Mouse (Mus musculus): Measurements from ENCODE around the gene 1700029I15Rik. TPM values are rescaled to one million over a fixed set of nuclear protein-coding genes. Genes with fewer than 3 reads are reported as not detected.
"Not testable (repeated sequence)": the region's sequence is repeated elsewhere in the genome, so short reads cannot be mapped to it uniquely, and the experiment has no call there.

1700029I15Rik gene
- polyA plus RNA-seq, 1 experiment from 2014 or later = 3.9 TPM

DNA sequence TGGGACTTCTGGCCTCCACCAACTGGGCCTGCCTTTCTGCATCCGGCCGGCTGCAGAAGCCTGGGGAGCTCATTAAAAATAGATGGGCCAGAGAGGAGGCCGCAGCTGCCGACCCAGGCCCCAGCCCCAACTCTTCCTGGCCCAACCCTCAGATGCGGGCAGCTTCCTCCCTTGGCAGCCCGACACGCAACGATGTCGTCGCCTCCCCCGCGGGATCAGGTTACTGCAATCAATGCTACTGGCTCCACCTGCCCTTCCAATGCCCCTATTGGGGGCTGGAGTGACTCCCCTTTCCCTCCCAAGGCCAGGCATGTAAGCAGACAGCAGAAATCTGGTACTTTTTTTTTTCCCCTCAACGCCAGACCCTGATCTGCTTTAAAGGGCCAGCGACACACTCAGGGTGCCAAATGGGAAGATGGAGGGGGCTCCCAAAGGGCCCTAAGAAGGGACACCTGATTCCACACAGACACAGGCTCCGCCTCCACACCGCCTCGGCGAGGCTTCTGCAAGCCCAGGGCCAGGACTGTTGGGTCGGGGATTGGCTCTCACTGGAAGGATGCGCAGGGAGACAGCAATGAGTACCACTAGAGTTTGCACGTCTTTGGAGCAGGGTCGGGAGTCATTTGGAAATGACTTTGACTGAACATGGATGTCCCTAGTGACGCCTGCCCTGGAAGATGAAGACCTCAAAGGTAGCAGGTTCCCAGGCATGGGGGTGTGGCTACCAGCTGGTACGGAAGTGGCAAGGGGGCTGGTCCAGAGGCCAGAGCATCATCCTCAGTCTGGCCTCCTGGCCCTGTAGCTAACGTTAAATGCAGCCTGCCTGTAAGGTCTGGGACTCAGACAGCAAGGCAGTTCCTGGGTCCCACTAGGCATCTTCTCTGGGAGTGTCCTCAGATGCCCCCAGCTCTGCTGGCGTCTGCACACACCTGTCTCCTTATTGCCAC is 10.3 kb downstream of the 1700029I15Rik start:
- DNase-seq (peak; percentile 72), ATAC-seq (ENCODE audit: low FRiP score, low TSS enrichment) (no peak)
- peak overlapping the region; percentile 29 for H3K4me3 ChIP-seq (replicated peaks; ENCODE audit: low read depth, low read length)
- H3K4me1 ChIP-seq (ENCODE audit: control insufficient read depth, insufficient read depth, low read length) = peaks cover 56% of the 10 kb centered on the region
- peak overlapping the region; percentile 59 for H3K4me2 ChIP-seq (ENCODE audit: low read length)
- WGBS = 4% methylated on average over 26 of the region's 26 CpGs
- peak overlapping the region; percentile 58 for H3K9ac ChIP-seq (replicated peaks; ENCODE audit: low read length)
- peak overlapping the region; percentile 88 for H3K27ac ChIP-seq (replicated peaks; ENCODE audit: low read depth, low read length)
- H3K27me3 ChIP-seq (ENCODE audit: control insufficient read depth, insufficient read depth, low read length) = no peaks in the 10 kb centered on the region
- H3K9me3 ChIP-seq (ENCODE audit: control insufficient read depth, low read length) = no peaks in the 10 kb centered on the region
- H3K36me3 ChIP-seq (ENCODE audit: control insufficient read depth, insufficient read depth, low read length) = peaks cover 8% of the 10 kb centered on the region

- H3K27ac ChIP-seq (replicated peaks; ENCODE audit: low read depth, low read length) = no peak overlapping the region
- H3K36me3 ChIP-seq (ENCODE audit: control insufficient read depth, insufficient read depth, low read length) = 0 out of 2 replicates have a peak, but pooled peaks cover 3% of the 10 kb centered on the region
- H3K9me3 ChIP-seq (ENCODE audit: control insufficient read depth, low read length) = no peaks in the 10 kb centered on the region
- WGBS = 94% methylated on average over 3 of the region's 3 CpGs
- peaks cover 54% of the 10 kb centered on the region for H3K4me1 ChIP-seq (ENCODE audit: control insufficient read depth, insufficient read depth, low read length)
- no peak for ATAC-seq (ENCODE audit: low FRiP score, low TSS enrichment)
- DNase-seq = no peak
- no peak overlapping the region for H3K4me2 ChIP-seq (ENCODE audit: low read length)
- no peak overlapping the region for H3K9ac ChIP-seq (replicated peaks; ENCODE audit: low read length)
- no peak overlapping the region for H3K4me3 ChIP-seq (replicated peaks; ENCODE audit: low read depth, low read length)
- H3K27me3 ChIP-seq (ENCODE audit: control insufficient read depth, insufficient read depth, low read length) = no peaks in the 10 kb centered on the region
Observed at GRCm38 (mm10) chr2:92395535-92395934, 13.2 kb downstream of the 1700029I15Rik start.

DNA sequence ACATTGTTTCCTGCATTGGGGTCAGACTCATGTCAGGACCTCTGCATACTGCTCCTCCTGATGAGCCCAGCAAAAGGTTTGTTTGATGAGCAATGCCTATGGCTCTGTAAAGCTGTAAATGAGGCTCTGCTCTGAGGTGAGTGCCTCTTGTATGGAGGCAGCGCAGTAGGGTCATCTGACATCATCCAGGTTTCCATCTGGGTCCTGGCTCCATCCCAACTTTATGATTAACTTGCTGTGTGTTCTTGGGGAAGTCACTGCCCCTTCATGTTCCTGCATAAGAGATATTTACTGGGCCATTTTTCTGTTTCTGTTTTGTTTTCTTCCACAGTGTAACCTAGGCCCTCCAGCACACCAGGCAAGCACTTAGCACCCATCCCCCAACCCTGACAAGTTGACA is 15.1 kb downstream of the 1700029I15Rik start:
- Histone ChIP-seq H3K9me3 (ENCODE audit: control insufficient read depth, low read length) (no peaks in the 10 kb centered on the region), H3K4me1 (ENCODE audit: control insufficient read depth, insufficient read depth, low read length) (peaks cover 39% of the 10 kb centered on the region), H3K9ac (replicated peaks; ENCODE audit: low read length) (no peak overlapping the region), H3K27me3 (ENCODE audit: control insufficient read depth, insufficient read depth, low read length) (no peaks in the 10 kb centered on the region), H3K27ac (replicated peaks; ENCODE audit: low read depth, low read length) (no peak overlapping the region), H3K4me2 (ENCODE audit: low read length) (peak overlapping the region; percentile 27; the same call in 1 of the 2 replicates), H3K4me3 (replicated peaks; ENCODE audit: low read depth, low read length) (no peak overlapping the region), H3K36me3 (ENCODE audit: control insufficient read depth, insufficient read depth, low read length) (no peaks in the 10 kb centered on the region)
- WGBS = 83% methylated on average over 1 of the region's 1 CpGs
- DNase-seq (no peak), ATAC-seq (ENCODE audit: low FRiP score, low TSS enrichment) (no peak)

DNA sequence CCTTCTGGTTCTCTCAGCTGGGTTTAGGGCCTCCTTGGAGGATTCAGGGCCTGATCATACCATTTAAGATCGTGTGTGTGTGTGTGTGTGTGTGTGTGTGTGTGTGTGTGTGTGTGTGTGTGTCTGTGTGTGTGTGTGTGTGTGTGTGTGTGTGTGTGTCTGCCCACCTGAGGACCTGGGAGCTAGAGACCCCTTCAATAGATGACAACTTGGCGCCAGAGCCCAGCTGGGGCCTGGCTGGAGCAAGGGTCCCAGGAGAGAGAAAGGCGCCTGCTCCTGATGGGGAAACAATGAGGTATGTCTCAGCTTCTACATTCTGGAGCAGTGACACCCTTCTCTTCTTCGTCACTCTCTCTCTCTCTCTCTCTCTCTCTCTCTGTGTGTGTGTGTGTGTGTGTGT is 17.5 kb downstream of the 1700029I15Rik start:
- peaks cover 26% of the 10 kb centered on the region for H3K4me1 ChIP-seq (ENCODE audit: control insufficient read depth, insufficient read depth, low read length)
- WGBS = 16% methylated on average over 4 of the region's 4 CpGs
- H3K27ac ChIP-seq (replicated peaks; ENCODE audit: low read depth, low read length) = not testable (repeated sequence)

GRCm38 (mm10) chr2:92400682-92401081 is 18.3 kb downstream of the 1700029I15Rik start:
- Histone ChIP-seq H3K9ac (replicated peaks; ENCODE audit: low read length) (peak overlapping the region; percentile 98), H3K9me3 (ENCODE audit: control insufficient read depth, low read length) (no peaks in the 10 kb centered on the region), H3K36me3 (ENCODE audit: control insufficient read depth, insufficient read depth, low read length) (peaks cover 23% of the 10 kb centered on the region), H3K27ac (replicated peaks; ENCODE audit: low read depth, low read length) (peak overlapping the region; percentile 76), H3K27me3 (ENCODE audit: control insufficient read depth, insufficient read depth, low read length) (no peaks in the 10 kb centered on the region), H3K4me3 (replicated peaks; ENCODE audit: low read depth, low read length) (peak overlapping the region; percentile 83), H3K4me1 (ENCODE audit: control insufficient read depth, insufficient read depth, low read length) (peaks cover 28% of the 10 kb centered on the region), H3K4me2 (ENCODE audit: low read length) (peak overlapping the region; percentile 79)
- WGBS = 1% methylated on average over 22 of the region's 22 CpGs
- ATAC-seq (ENCODE audit: low FRiP score, low TSS enrichment) (peak; percentile 28; the same call in 1 of the 2 replicates), DNase-seq (peak; percentile 54)

More for the DNA sequence above, 17.5 kb downstream of the 1700029I15Rik start:
- ATAC-seq (ENCODE audit: low FRiP score, low TSS enrichment); H3K27me3 ChIP-seq (ENCODE audit: control insufficient read depth, insufficient read depth, low read length); H3K9me3 ChIP-seq (ENCODE audit: control insufficient read depth, low read length): not testable (repeated sequence)
- Histone ChIP-seq H3K36me3 (ENCODE audit: control insufficient read depth, insufficient read depth, low read length) (peaks cover 15% of the 10 kb centered on the region), H3K4me3 (replicated peaks; ENCODE audit: low read depth, low read length) (peak overlapping the region; percentile 83), H3K4me2 (ENCODE audit: low read length) (peak overlapping the region; percentile 79), H3K9ac (replicated peaks; ENCODE audit: low read length) (peak overlapping the region; percentile 98; the same call in 1 of the 2 replicates)
- DNase-seq = peak; percentile 49

DNA sequence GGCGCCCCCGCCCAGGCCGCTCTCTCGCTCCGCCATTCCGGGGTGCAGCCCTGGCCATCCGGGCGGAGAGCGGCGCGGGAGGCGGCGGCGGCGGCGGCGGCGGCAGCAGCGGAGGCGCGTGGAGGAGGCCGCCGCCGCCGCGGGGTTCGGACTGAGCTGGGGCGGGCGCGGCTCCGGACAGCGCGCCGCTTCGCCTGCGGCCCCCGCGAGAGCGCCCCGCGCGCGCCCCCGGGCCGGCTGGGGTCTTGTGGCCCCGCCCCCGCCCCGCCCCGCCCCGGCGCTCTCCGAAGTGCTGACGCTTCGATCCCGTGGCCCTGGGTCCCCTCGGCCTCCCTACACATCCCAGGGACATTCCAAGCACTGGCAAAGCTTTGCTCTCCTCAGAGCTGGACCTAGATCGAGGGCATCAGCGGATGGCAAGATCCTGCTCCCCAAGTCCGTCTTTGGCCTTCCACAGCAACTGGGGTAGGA is 18.8 kb downstream of the 1700029I15Rik start, which contains the start of gene Mapk8ip1:
Gene Mapk8ip1 (minus strand): TSS at position 173 of the 471 bp plus-strand sequence.
- Histone ChIP-seq H3K9me3 (ENCODE audit: control insufficient read depth, low read length) (no peaks in the 10 kb centered on the region), H3K27me3 (ENCODE audit: control insufficient read depth, insufficient read depth, low read length) (no peaks in the 10 kb centered on the region), H3K27ac (replicated peaks; ENCODE audit: low read depth, low read length) (peak within 1 kb of the TSS; percentile 76), H3K4me1 (ENCODE audit: control insufficient read depth, insufficient read depth, low read length) (peaks cover 31% of the 10 kb centered on the region), H3K4me3 (replicated peaks; ENCODE audit: low read depth, low read length) (peak within 1 kb of the TSS; percentile 83), H3K9ac (replicated peaks; ENCODE audit: low read length) (peak within 1 kb of the TSS; percentile 98), H3K36me3 (ENCODE audit: control insufficient read depth, insufficient read depth, low read length) (peaks cover 26% of the 10 kb centered on the region), H3K4me2 (ENCODE audit: low read length) (peak within 1 kb of the TSS; percentile 79)
- ATAC-seq (ENCODE audit: low FRiP score, low TSS enrichment) = peak; percentile 64
- peak; percentile 79 for DNase-seq
- 2% methylated on average over 38 of the region's 59 CpGs for WGBS

DNA sequence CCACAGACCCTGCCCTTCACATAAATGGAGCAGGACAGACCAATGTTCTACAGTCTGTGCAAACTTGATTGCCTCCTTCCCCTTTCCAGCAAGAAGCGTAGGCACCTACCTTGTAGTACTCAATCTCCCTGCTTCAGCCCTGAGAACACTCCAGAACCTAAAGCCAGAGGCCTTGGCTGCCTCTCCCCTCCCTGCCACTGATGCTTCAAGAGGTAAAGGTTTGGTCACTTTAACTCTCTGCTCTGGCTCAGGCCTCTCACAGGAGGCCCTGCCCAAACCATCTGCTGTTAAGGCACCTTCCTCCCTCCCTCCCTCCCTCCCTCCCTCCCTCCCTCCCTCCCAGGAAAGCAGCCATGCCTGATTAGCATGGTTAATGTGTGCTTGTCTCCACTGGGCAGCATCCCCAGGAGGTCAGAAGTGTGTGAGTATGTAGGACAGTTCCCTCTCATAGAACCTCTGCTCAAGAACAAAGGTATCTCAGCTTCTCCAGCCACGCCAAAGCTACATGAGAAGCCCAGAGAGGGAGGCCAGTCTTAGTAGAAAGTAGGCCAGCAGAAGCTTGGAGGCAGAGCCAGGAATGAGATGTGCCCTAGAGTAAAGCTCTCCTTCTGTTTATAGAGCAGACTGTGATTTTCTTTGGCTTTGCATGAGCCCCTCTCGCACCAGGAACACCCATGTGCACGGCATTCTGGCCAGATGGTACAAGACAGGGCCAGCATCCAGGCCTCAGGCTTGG is 20.4 kb downstream of the 1700029I15Rik start:
- Histone ChIP-seq H3K4me2 (ENCODE audit: low read length) (no peak overlapping the region), H3K9ac (replicated peaks; ENCODE audit: low read length) (no peak overlapping the region), H3K4me3 (replicated peaks; ENCODE audit: low read depth, low read length) (no peak overlapping the region), H3K27ac (replicated peaks; ENCODE audit: low read depth, low read length) (peak overlapping the region; percentile 10; the same call in 1 of the 2 replicates), H3K4me1 (ENCODE audit: control insufficient read depth, insufficient read depth, low read length) (peaks cover 26% of the 10 kb centered on the region), H3K9me3 (ENCODE audit: control insufficient read depth, low read length) (no peaks in the 10 kb centered on the region), H3K27me3 (ENCODE audit: control insufficient read depth, insufficient read depth, low read length) (no peaks in the 10 kb centered on the region), H3K36me3 (ENCODE audit: control insufficient read depth, insufficient read depth, low read length) (peaks cover 39% of the 10 kb centered on the region)
- DNase-seq (no peak), ATAC-seq (ENCODE audit: low FRiP score, low TSS enrichment) (no peak)
- 78% methylated on average over 4 of the region's 4 CpGs for WGBS

- Histone ChIP-seq H3K9ac (replicated peaks; ENCODE audit: low read length) (no peak overlapping the region), H3K4me2 (ENCODE audit: low read length) (no peak overlapping the region), H3K27me3 (ENCODE audit: control insufficient read depth, insufficient read depth, low read length) (no peaks in the 10 kb centered on the region), H3K4me3 (replicated peaks; ENCODE audit: low read depth, low read length) (no peak overlapping the region), H3K27ac (replicated peaks; ENCODE audit: low read depth, low read length) (no peak overlapping the region), H3K36me3 (ENCODE audit: control insufficient read depth, insufficient read depth, low read length) (peaks cover 50% of the 10 kb centered on the region), H3K9me3 (ENCODE audit: control insufficient read depth, low read length) (no peaks in the 10 kb centered on the region), H3K4me1 (ENCODE audit: control insufficient read depth, insufficient read depth, low read length) (peaks cover 20% of the 10 kb centered on the region)
- DNase-seq = no peak
- ATAC-seq (ENCODE audit: low FRiP score, low TSS enrichment) = no peak
- WGBS = 92% methylated on average over 5 of the region's 5 CpGs
Observed at GRCm38 (mm10) chr2:92403776-92404319, 21.5 kb downstream of the 1700029I15Rik start.

All from midbrain, embryonic 14.5 days (tissue).